Mouse (Mus musculus): Measurements from ENCODE around the gene Myo1b.

DNA sequence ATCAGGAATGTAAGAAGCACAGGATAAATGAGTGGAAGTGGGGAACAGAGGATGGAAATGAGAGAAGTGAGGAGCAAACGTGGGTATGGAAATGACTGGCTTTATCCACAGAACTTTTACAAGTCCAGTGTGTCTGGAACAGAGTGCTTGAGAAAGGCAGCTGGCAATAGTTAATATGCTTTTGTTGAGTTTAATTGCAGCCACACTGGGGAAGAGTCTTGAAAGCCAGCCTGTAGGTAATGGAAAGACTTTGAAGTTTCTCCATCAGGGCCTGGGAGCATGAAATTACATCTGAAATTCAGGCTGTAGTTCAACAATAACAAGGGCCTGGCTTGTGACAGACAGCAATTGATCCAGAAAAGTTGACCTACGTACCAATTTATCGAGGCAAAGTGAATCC is 209.8 kb downstream of the Myo1b start:
- TF ChIP-seq POLR2A (IDR thresholded peaks at IDR 0.05; ENCODE audit: low read depth, low read length) (no peak), CTCF (IDR thresholded peaks at IDR 0.05; ENCODE audit: extremely low read depth, insufficient read depth, insufficient read length, insufficient replicate concordance) (no peak)

Data from spleen, adult 2 months (tissue).